Mouse (Mus musculus): ENCODE measurements around the gene Gucd1. TPM values are rescaled to one million over a fixed set of nuclear protein-coding genes. Genes with fewer than 3 reads are reported as not detected.
A peak's percentile ranks its signal among the peaks of the same experiment; 100 is the strongest.
"Not testable (repeated sequence)": the region's sequence is repeated elsewhere in the genome, so short reads cannot be mapped to it uniquely, and the experiment has no call there.

Gucd1 gene
- polyA plus RNA-seq, 1 experiment from 2014 or later, result 21.1 TPM

DNA sequence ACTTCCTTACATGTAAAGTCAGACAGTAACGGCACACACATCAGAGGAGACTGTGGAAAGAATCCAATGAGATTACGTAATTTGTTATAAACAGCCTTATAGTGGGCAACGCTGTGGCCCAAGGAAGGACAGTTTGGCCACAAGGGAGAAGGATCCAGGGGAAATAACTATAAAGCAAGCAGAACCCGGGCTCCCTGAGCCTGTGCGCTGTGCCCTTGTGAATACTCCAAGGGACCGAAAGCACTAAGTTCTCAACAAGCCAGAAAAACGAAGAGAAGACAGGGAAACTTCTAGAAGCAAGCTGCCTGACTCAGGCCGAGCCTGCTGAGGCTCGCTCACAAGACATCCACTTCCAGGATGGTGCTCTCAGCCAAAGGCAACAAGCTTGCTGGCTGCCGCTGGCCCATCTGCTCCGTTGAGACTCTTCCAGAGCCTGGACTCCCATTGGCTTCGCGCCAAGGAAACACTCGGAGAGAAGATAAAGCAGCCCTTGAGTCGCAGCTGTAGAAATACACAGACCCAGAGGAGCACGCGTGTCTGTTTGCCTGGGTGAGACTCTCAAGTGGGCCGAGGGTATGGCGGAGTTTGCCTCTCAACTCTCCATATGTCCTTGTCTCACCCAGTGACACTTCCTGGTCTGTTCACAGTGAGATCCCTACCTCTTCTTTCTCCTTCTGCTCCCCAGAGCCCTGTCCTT is 144.0 kb downstream of the Gucd1 start:
- not testable (repeated sequence) for H3K27me3 ChIP-seq; H3K4me1 ChIP-seq; H3K9me3 ChIP-seq (replicated peaks); H3K4me2 ChIP-seq; H3K36me3 ChIP-seq (ENCODE audit: poor library complexity, severe bottlenecking); H3K4me3 ChIP-seq; H3K9ac ChIP-seq
- WGBS, result 69% methylated on average over 13 of the region's 19 CpGs
- peak overlapping the region; percentile 44; the same call in 1 of the 2 replicates for H3K27ac ChIP-seq
- peak; percentile 80 for ATAC-seq

DNA sequence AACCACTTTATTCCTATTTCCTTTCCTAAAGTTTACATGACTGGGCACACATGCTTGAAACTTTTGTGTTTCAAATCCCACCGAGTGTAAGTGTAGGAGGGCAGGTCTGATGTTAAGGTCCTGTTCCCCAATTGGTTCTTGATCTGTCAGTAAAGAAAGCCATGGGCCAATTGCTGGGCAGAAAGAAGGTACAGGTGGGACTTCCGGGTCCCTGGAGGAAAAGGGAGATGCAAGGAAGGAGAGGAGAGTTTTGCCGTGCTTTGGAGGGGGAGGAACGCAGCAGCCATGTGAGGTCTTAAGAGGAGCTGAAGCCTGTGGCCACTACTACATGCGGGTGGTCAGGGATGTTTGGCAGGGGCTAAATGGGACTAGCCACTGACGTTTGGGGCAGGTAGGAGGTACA is 152.5 kb downstream of the Gucd1 start:
- H3K9me3 ChIP-seq (replicated peaks), result no peaks in the 10 kb centered on the region
- no peak for ATAC-seq
- no peak overlapping the region for H3K27ac ChIP-seq
- peak overlapping the region; percentile 32 for H3K4me2 ChIP-seq
- H3K36me3 ChIP-seq (ENCODE audit: poor library complexity, severe bottlenecking), result no peaks in the 10 kb centered on the region
- H3K27me3 ChIP-seq, result no peaks in the 10 kb centered on the region
- no peak overlapping the region for H3K9ac ChIP-seq
- H3K4me3 ChIP-seq, result peak overlapping the region; percentile 18
- WGBS, result 57% methylated on average over 6 of the region's 6 CpGs
- H3K4me1 ChIP-seq, result peaks cover 16% of the 10 kb centered on the region

DNA sequence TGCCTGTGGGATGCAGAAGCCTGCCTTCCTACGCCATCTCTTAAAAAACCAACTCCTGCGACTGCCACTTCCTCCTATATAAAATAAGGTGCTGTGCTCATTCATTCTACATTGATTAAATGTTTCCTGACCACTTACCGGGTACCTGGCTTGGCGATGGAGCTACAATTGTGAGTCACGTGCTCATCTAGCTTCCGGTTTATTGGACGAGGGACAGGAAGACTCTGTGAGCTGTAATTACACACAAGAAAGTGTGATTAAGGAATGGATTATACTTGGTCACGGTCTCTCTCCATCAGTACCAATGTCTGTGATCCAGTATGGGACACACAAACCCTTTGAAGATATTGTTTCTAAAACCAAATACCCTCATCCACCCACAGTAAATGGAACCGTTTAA is 153.0 kb downstream of the Gucd1 start:
- Histone ChIP-seq H3K9me3 (replicated peaks) (no peaks in the 10 kb centered on the region), H3K4me3 (no peak overlapping the region), H3K4me2 (0 out of 2 replicates have a peak overlapping the region, but pooled peaks have one; percentile 12), H3K27me3 (no peaks in the 10 kb centered on the region), H3K36me3 (ENCODE audit: poor library complexity, severe bottlenecking) (no peaks in the 10 kb centered on the region), H3K9ac (no peak overlapping the region), H3K27ac (peak overlapping the region; percentile 40; the same call in 1 of the 2 replicates), H3K4me1 (peaks cover 16% of the 10 kb centered on the region)
- no peak for ATAC-seq
- WGBS, result 76% methylated on average over 9 of the region's 9 CpGs

GRCm38 (mm10) chr10:75364214-75364690 is 153.5 kb downstream of the Gucd1 start:
- ATAC-seq, result peak; percentile 77; the same call in 1 of the 2 replicates
- 0% methylated on average over 1 of the region's 1 CpGs for WGBS

DNA sequence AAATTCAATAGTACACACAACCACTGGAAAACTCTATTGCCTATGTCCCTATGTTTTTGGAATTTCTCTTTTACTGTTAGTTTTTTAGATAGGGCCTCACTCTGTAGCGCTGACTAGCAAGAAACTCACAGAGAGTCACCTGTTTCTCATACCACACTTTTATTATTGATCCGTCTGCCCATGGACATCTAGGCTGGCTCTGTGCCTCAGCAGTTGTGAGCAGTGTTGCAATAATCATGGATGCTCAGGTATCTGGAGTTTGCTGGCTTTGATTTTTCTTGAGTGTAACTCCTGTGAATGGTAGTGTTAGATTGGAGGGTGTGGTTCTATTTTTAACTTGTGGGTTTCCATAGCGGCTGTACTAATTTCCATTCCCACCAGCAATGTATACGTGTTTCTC is 162.4 kb downstream of the Gucd1 start:
- no peak overlapping the region for H3K27ac ChIP-seq
- no peaks in the 10 kb centered on the region for H3K9me3 ChIP-seq (replicated peaks)
- no peak overlapping the region for H3K4me3 ChIP-seq
- no peak overlapping the region for H3K4me2 ChIP-seq
- H3K36me3 ChIP-seq (ENCODE audit: poor library complexity, severe bottlenecking), result no peaks in the 10 kb centered on the region
- H3K9ac ChIP-seq, result no peak overlapping the region
- H3K27me3 ChIP-seq, result no peaks in the 10 kb centered on the region
- no peaks in the 10 kb centered on the region for H3K4me1 ChIP-seq
- WGBS, result 80% methylated on average over 4 of the region's 4 CpGs
- no peak for ATAC-seq

More at GRCm38 (mm10) chr10:75364214-75364690, 153.5 kb downstream of the Gucd1 start:
- Histone ChIP-seq H3K4me1 (peaks cover 16% of the 10 kb centered on the region), H3K27ac (peak overlapping the region; percentile 40), H3K4me2 (0 out of 2 replicates have a peak overlapping the region, but pooled peaks have one; percentile 12)
- H3K36me3 ChIP-seq (ENCODE audit: poor library complexity, severe bottlenecking); H3K27me3 ChIP-seq; H3K9ac ChIP-seq; H3K4me3 ChIP-seq; H3K9me3 ChIP-seq (replicated peaks): not testable (repeated sequence)

- H3K36me3 ChIP-seq (ENCODE audit: poor library complexity, severe bottlenecking); H3K4me2 ChIP-seq; H3K27me3 ChIP-seq; H3K4me1 ChIP-seq; ATAC-seq; H3K9ac ChIP-seq; H3K9me3 ChIP-seq (replicated peaks); H3K4me3 ChIP-seq; H3K27ac ChIP-seq: not testable (repeated sequence)
- 75% methylated on average over 8 of the region's 9 CpGs for WGBS
Observed at GRCm38 (mm10) chr10:75353838-75354241, 163.9 kb downstream of the Gucd1 start.

- 95% methylated on average over 12 of the region's 12 CpGs for WGBS
- no peak for ATAC-seq
Observed at GRCm38 (mm10) chr10:75352541-75352940, 165.2 kb downstream of the Gucd1 start.

GRCm38 (mm10) chr10:75350564-75350963 is 167.2 kb downstream of the Gucd1 start:
- no peak for ATAC-seq
- WGBS, result 81% methylated on average over 5 of the region's 5 CpGs

More at GRCm38 (mm10) chr10:75352541-75352940, 165.2 kb downstream of the Gucd1 start:
- H3K27me3 ChIP-seq, result no peaks in the 10 kb centered on the region
- H3K9me3 ChIP-seq (replicated peaks), result no peaks in the 10 kb centered on the region
- no peak overlapping the region for H3K9ac ChIP-seq
- H3K4me1 ChIP-seq, result no peaks in the 10 kb centered on the region
- H3K36me3 ChIP-seq (ENCODE audit: poor library complexity, severe bottlenecking), result no peaks in the 10 kb centered on the region
- H3K4me2 ChIP-seq, result no peak overlapping the region
- H3K27ac ChIP-seq, result no peak overlapping the region
- no peak overlapping the region for H3K4me3 ChIP-seq

GRCm38 (mm10) chr10:75345265-75345664 is 172.5 kb downstream of the Gucd1 start:
- no peaks in the 10 kb centered on the region for H3K36me3 ChIP-seq (ENCODE audit: poor library complexity, severe bottlenecking)
- H3K9me3 ChIP-seq (replicated peaks), result no peaks in the 10 kb centered on the region
- no peak overlapping the region for H3K27ac ChIP-seq
- no peak overlapping the region for H3K4me2 ChIP-seq
- no peak overlapping the region for H3K4me3 ChIP-seq
- no peaks in the 10 kb centered on the region for H3K4me1 ChIP-seq
- WGBS, result 30% methylated on average over 2 of the region's 2 CpGs
- H3K9ac ChIP-seq, result no peak overlapping the region
- no peak for ATAC-seq
- no peaks in the 10 kb centered on the region for H3K27me3 ChIP-seq

More at GRCm38 (mm10) chr10:75350564-75350963, 167.2 kb downstream of the Gucd1 start:
- no peak overlapping the region for H3K4me2 ChIP-seq
- no peaks in the 10 kb centered on the region for H3K27me3 ChIP-seq
- H3K9ac ChIP-seq, result no peak overlapping the region
- no peak overlapping the region for H3K4me3 ChIP-seq
- no peaks in the 10 kb centered on the region for H3K9me3 ChIP-seq (replicated peaks)
- no peaks in the 10 kb centered on the region for H3K36me3 ChIP-seq (ENCODE audit: poor library complexity, severe bottlenecking)
- H3K4me1 ChIP-seq, result no peaks in the 10 kb centered on the region
- H3K27ac ChIP-seq, result no peak overlapping the region

DNA sequence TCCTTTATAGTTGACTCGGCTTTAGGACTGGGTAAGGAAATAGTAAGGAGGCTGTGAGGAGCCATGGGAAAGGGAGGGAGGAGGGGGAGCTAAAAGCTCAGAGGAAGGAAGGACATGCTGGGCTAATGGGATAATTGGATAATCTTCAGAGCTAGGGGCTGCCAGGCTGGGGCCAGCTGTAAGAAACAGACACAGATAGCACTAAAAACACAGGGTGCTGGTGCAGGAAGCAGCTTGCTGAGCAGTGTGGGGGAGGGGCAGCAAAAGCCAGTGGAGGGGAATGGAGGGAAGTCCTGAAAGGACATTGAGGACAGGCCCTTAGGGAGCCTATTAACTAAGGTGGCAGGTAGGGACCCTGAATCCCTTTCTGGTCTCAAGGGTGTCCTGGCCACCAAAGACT is 173.2 kb downstream of the Gucd1 start:
- H3K27me3 ChIP-seq; H3K9ac ChIP-seq; H3K4me2 ChIP-seq; H3K27ac ChIP-seq; H3K4me3 ChIP-seq; H3K36me3 ChIP-seq (ENCODE audit: poor library complexity, severe bottlenecking); ATAC-seq; H3K9me3 ChIP-seq (replicated peaks); H3K4me1 ChIP-seq: not testable (repeated sequence)
- WGBS, result 65% methylated on average over 1 of the region's 1 CpGs

GRCm38 (mm10) chr10:75341936-75342335 is 175.8 kb downstream of the Gucd1 start:
- Histone ChIP-seq H3K27ac (no peak overlapping the region), H3K36me3 (ENCODE audit: poor library complexity, severe bottlenecking) (no peaks in the 10 kb centered on the region), H3K9ac (no peak overlapping the region), H3K4me3 (no peak overlapping the region), H3K4me2 (no peak overlapping the region), H3K4me1 (no peaks in the 10 kb centered on the region), H3K9me3 (replicated peaks) (no peaks in the 10 kb centered on the region), H3K27me3 (no peaks in the 10 kb centered on the region)
- 35% methylated on average over 8 of the region's 8 CpGs for WGBS
- ATAC-seq, result no peak

- no peak overlapping the region for H3K4me3 ChIP-seq
- ATAC-seq, result no peak
- H3K36me3 ChIP-seq (ENCODE audit: poor library complexity, severe bottlenecking), result no peaks in the 10 kb centered on the region
- H3K9ac ChIP-seq, result no peak overlapping the region
- H3K4me1 ChIP-seq, result no peaks in the 10 kb centered on the region
- no peaks in the 10 kb centered on the region for H3K9me3 ChIP-seq (replicated peaks)
- no peaks in the 10 kb centered on the region for H3K27me3 ChIP-seq
- H3K4me2 ChIP-seq, result no peak overlapping the region
- H3K27ac ChIP-seq, result no peak overlapping the region
- WGBS, result 81% methylated on average over 7 of the region's 7 CpGs
Observed at GRCm38 (mm10) chr10:75339377-75339776, 178.4 kb downstream of the Gucd1 start.

- Histone ChIP-seq H3K36me3 (ENCODE audit: poor library complexity, severe bottlenecking) (no peaks in the 10 kb centered on the region), H3K27me3 (no peaks in the 10 kb centered on the region), H3K4me3 (no peak overlapping the region), H3K4me2 (no peak overlapping the region), H3K9ac (no peak overlapping the region), H3K27ac (no peak overlapping the region), H3K4me1 (no peaks in the 10 kb centered on the region), H3K9me3 (replicated peaks) (no peaks in the 10 kb centered on the region)
- ATAC-seq, result no peak
- WGBS, result 83% methylated on average over 5 of the region's 5 CpGs
Observed at GRCm38 (mm10) chr10:75338852-75339251, 178.9 kb downstream of the Gucd1 start.

Measured in forebrain, embryonic 13.5 days (tissue).